Mouse (Mus musculus): ENCODE data around the gene Olfm2.
A peak's percentile ranks its signal among the peaks of the same experiment; 100 is the strongest.
"Not testable (repeated sequence)": the region's sequence is repeated elsewhere in the genome, so short reads cannot be mapped to it uniquely, and the experiment has no call there.

Gene Olfm2

GRCm38 (mm10) chr9:20696107-20696712, 49.9 kb downstream of the Olfm2 start:
- no peak for DNase-seq (ENCODE audit: low spot score)

- DNase-seq (ENCODE audit: low spot score), result no peak
These were observed 51.4 kb downstream of the Olfm2 start for GRCm38 (mm10) chr9:20694721-20695235.

- DNase-seq (ENCODE audit: low spot score), result no peak
These were observed 53.3 kb downstream of the Olfm2 start for GRCm38 (mm10) chr9:20692863-20693262.

- not testable (repeated sequence) for DNase-seq (ENCODE audit: low spot score)
These were observed 55.7 kb downstream of the Olfm2 start for GRCm38 (mm10) chr9:20690449-20690848.

GRCm38 (mm10) chr9:20689913-20690312, 56.2 kb downstream of the Olfm2 start:
- DNase-seq (ENCODE audit: low spot score), result no peak

GRCm38 (mm10) chr9:20689403-20689802, 56.7 kb downstream of the Olfm2 start:
- DNase-seq (ENCODE audit: low spot score), result no peak

- DNase-seq (ENCODE audit: low spot score), result no peak
These were observed 60.9 kb downstream of the Olfm2 start for GRCm38 (mm10) chr9:20685081-20685861.

- DNase-seq (ENCODE audit: low spot score), result no peak
These were observed 63.8 kb downstream of the Olfm2 start for GRCm38 (mm10) chr9:20682389-20682722.

GRCm38 (mm10) chr9:20681546-20682388, 64.4 kb downstream of the Olfm2 start:
- DNase-seq (ENCODE audit: low spot score), result no peak

- DNase-seq (ENCODE audit: low spot score), result no peak
These were observed 65.7 kb downstream of the Olfm2 start for GRCm38 (mm10) chr9:20680378-20680958.

GRCm38 (mm10) chr9:20677892-20678291, 68.3 kb downstream of the Olfm2 start:
- no peak for DNase-seq (ENCODE audit: low spot score)

GRCm38 (mm10) chr9:20672047-20672446, 74.1 kb downstream of the Olfm2 start:
- no peak for DNase-seq (ENCODE audit: low spot score)

- no peak for DNase-seq (ENCODE audit: low spot score)
These were observed 78.1 kb downstream of the Olfm2 start for GRCm38 (mm10) chr9:20668065-20668464.

- DNase-seq (ENCODE audit: low spot score), result no peak
These were observed 79.6 kb downstream of the Olfm2 start for GRCm38 (mm10) chr9:20666510-20667034.

- DNase-seq (ENCODE audit: low spot score), result peak; percentile 56
These were observed 80.2 kb downstream of the Olfm2 start for GRCm38 (mm10) chr9:20665925-20666324.

GRCm38 (mm10) chr9:20664982-20665637, 81.0 kb downstream of the Olfm2 start:
- DNase-seq (ENCODE audit: low spot score), result no peak

GRCm38 (mm10) chr9:20664366-20664765, 81.8 kb downstream of the Olfm2 start:
- no peak for DNase-seq (ENCODE audit: low spot score)

- DNase-seq (ENCODE audit: low spot score), result no peak
These were observed 82.2 kb downstream of the Olfm2 start for GRCm38 (mm10) chr9:20663956-20664355.

- DNase-seq (ENCODE audit: low spot score), result no peak
These were observed 83.3 kb downstream of the Olfm2 start for GRCm38 (mm10) chr9:20662874-20663273.

GRCm38 (mm10) chr9:20662325-20662724, 83.8 kb downstream of the Olfm2 start:
- peak; percentile 87 for DNase-seq (ENCODE audit: low spot score)

GRCm38 (mm10) chr9:20657546-20657945, 88.6 kb downstream of the Olfm2 start:
- no peak for DNase-seq (ENCODE audit: low spot score)
